ENCODE assay signal across 9 mouse cellular contexts in the genomic region with DNA sequence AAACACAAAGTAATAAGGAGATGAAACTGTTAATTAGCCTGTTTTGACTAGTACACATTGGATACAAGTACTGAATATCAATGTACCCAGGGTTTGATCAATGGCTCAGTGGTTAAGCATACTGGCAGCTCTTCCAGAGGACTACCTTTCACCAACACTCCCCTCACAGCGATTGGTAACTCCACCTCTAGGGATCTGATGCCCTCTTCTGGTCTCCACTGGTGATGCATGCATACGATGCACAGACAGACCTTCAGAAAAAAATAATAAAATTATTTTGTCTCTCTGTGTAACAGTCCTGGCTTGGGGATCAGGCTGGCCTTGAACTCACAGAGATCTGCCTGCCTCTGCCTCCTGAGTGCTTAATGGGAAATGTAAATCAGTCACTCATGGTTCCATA. TPM values are rescaled to one million over a fixed set of nuclear protein-coding genes. Genes with fewer than 3 reads are reported as not detected.
DNase-seq lines count a peak whose midpoint lies in the region; ATAC-seq and TF ChIP-seq lines count a peak whose summit lies in the region.
"Had no signal": no experiment of that assay in that cellular context is flagged by ENCODE, and none has a peak within 500 bp of the region (broad histone marks: within the 10 kb centered on the region; RNA-seq: fewer than 3 reads in every experiment).

No protein-coding gene starts in this region.

- no peak for ATAC-seq in cerebellum, adult (ENCODE audit: insufficient number of reproducible peaks, low FRiP score, low TSS enrichment)

- no peaks in the 10 kb centered on the region for H3K27me3 ChIP-seq in spleen, adult 2 months (ENCODE audit: control insufficient read depth, insufficient read depth, low read length)
- H3K27me3 ChIP-seq: embryonic facial prominence, embryonic 13.5 days had no signal

- H3K4me1 ChIP-seq in spleen, adult 2 months (ENCODE audit: control insufficient read depth, insufficient read depth, insufficient read length), result no peaks in the 10 kb centered on the region
- H3K4me1 ChIP-seq: embryonic facial prominence, embryonic 13.5 days had no signal

- DNase-seq in cerebellum, postnatal 10 days, result peak; percentile 23 to 29
- DNase-seq in spleen, adult 2 months (ENCODE audit: low read depth in 1 of 2, low spot score in 2 of 2), result peak in 1 of 2 experiments; percentile 29
- no peak for DNase-seq in spleen, postnatal 14 days (ENCODE audit: low spot score in 2 of 2)
- DNase-seq in kidney, postnatal 10 days, result peak; percentile 59
- peak; percentile 47 for DNase-seq in retina, embryonic 14.5 days (ENCODE audit: low spot score)
- DNase-seq in cerebellum, adult 18-20 months, result no peak
- DNase-seq in frontal cortex, postnatal 14 days (ENCODE audit: low spot score in 2 of 2), result no peak

- H3K4me3 ChIP-seq in spleen, adult 2 months (ENCODE audit: extremely low read depth, insufficient read depth, insufficient read length), result no peak overlapping the region
- H3K4me3 ChIP-seq: embryonic facial prominence, embryonic 13.5 days had no signal

- TF ChIP-seq POLR2A in spleen, adult 2 months (IDR thresholded peaks at IDR 0.05; ENCODE audit: low read depth, low read length), result no peak

- no peak overlapping the region for H3K27ac ChIP-seq in spleen, adult 2 months (ENCODE audit: insufficient read depth, low read length)
- H3K27ac ChIP-seq: embryonic facial prominence, embryonic 13.5 days had no signal

- TF ChIP-seq CTCF in spleen, adult 2 months (IDR thresholded peaks at IDR 0.05; ENCODE audit: extremely low read depth, insufficient read depth, insufficient read length, insufficient replicate concordance), result peak; percentile 9; the same call in 1 of the 2 replicates

- no peaks in the 10 kb centered on the region for H3K36me3 ChIP-seq in spleen, adult 2 months (ENCODE audit: control insufficient read depth, insufficient read depth, low read length)
- H3K36me3 ChIP-seq: embryonic facial prominence, embryonic 13.5 days had no signal

- WGBS in spleen, adult 2 months, result 8% methylated on average over 2 of the region's 2 CpGs

RNA-seq across cellular contexts. Expression of a gene that starts 15.3 kb away (rescaled TPM):
- polyA plus RNA-seq in spleen, adult 2 months (2012; rRNA removed), result 83.0 and 90.3 TPM in 2 replicates

RNA-seq across cellular contexts. Expression of a gene that starts 21.9 kb away (rescaled TPM):
- not detected in 2 replicates for polyA plus RNA-seq in spleen, adult 2 months (2012; rRNA removed)

RNA-seq across cellular contexts. Expression of a gene that starts 52.4 kb away (rescaled TPM):
- polyA plus RNA-seq in spleen, adult 2 months (2012; rRNA removed), result not detected in 2 replicates
- polyA plus RNA-seq: embryonic facial prominence, embryonic 13.5 days had no signal

Comparison
In these comparisons a context has a peak if more than half of its experiments do, and no peak if none do; other contexts are left out.
1. DNase-seq: peak in cerebellum, postnatal 10 days (2 of 2), kidney, postnatal 10 days (single experiment) and retina, embryonic 14.5 days (single experiment); none in spleen, postnatal 14 days (0 of 2), cerebellum, adult 18-20 months (0 of 2) and frontal cortex, postnatal 14 days (0 of 2).